Mouse (Mus musculus): ENCODE measurements around the gene Pdik1l. TPM values are rescaled to one million over a fixed set of nuclear protein-coding genes. Genes with fewer than 3 reads are reported as not detected.

Gene Pdik1l
- total and polyA plus RNA-seq, 3 experiments = 12.1 to 14.6 (median 13.7) TPM

GRCm38 (mm10) chr4:134237582-134238278 is 50.0 kb downstream of the Pdik1l start:
- Histone ChIP-seq H3K9me3 (replicated peaks; ENCODE audit: low read length) (no peaks in the 10 kb centered on the region), H3K9ac (ENCODE audit: insufficient read depth, low read depth) (no peak overlapping the region), H3K27ac (ENCODE audit: insufficient read depth, low read depth) (no peak overlapping the region), H3K4me2 (ENCODE audit: insufficient read depth, low read depth, poor library complexity, severe bottlenecking) (no peak overlapping the region), H3K36me3 (replicated peaks in 1 of 2; ENCODE audit: control insufficient read depth in 1 of 2, insufficient read depth in 1 of 2, low read length in 1 of 2) (peaks cover 0 to 2% of the 10 kb centered on the region in 2 experiments), H3K79me2 (replicated peaks; ENCODE audit: control insufficient read depth, extremely low read depth, insufficient read depth, poor library complexity, severe bottlenecking) (no peaks in the 10 kb centered on the region), H3K27me3 (replicated peaks) (peaks cover 9% of the 10 kb centered on the region), H3K4me3 (replicated peaks in 1 of 3; ENCODE audit: low read depth in 2 of 3, low read length in 2 of 3, poor library complexity in 1 of 3) (no peak overlapping the region), H3K4me1 (ENCODE audit: control insufficient read depth in 1 of 2, insufficient read depth in 2 of 2) (peaks cover 6 to 10% of the 10 kb centered on the region in 2 experiments; a peak in 2 of 4 replicates)
- dilution Hi-C loops (cut with MboI; ENCODE audit: extremely low pct_ligation_motif_present, extremely low pct_unique_long_range_greater_than_20kb, low sequenced_read_pairs) (no loop called here), in situ Hi-C loops (cut with MboI; ENCODE audit: low pct_ligation_motif_present, low pct_unique_long_range_greater_than_20kb, low sequenced_read_pairs) (no loop called here)
- DNase-seq (ENCODE audit: extremely low read depth) = no peak
- no peak for TF ChIP-seq NRF1 (IDR thresholded peaks at IDR 0.05; ENCODE audit: low read depth, low read length)
- TF ChIP-seq E2F4 (IDR thresholded peaks at IDR 0.05; ENCODE audit: insufficient replicate concordance, low read depth, low read length) = no peak
- no peak for TF ChIP-seq MEF2A (IDR thresholded peaks at IDR 0.05; ENCODE audit: borderline replicate concordance, low read depth, low read length)
- TF ChIP-seq EP300 (IDR thresholded peaks at IDR 0.05; ENCODE audit: low read length) = no peak
- TF ChIP-seq POLR2AphosphoS2 (IDR thresholded peaks at IDR 0.05; ENCODE audit: low read depth, low read length) = no peak
- no peak for TF ChIP-seq KAT2A (IDR thresholded peaks at IDR 0.05; ENCODE audit: insufficient replicate concordance, low read length)
- no peak for TF ChIP-seq BHLHE40 (IDR thresholded peaks at IDR 0.05; ENCODE audit: low read depth, low read length)
- TF ChIP-seq POLR2A (IDR thresholded peaks at IDR 0.05; ENCODE audit: low read depth, low read length) = no peak
- no peak for TF ChIP-seq GABPA (IDR thresholded peaks at IDR 0.05; ENCODE audit: insufficient replicate concordance, low read depth, low read length)
- no peak for TF ChIP-seq PAX5 (IDR thresholded peaks at IDR 0.05; ENCODE audit: low read length)
- no peak for TF ChIP-seq TCF12 (IDR thresholded peaks at IDR 0.05; ENCODE audit: low read depth, low read length)
- no peak for TF ChIP-seq ZNF384 (IDR thresholded peaks at IDR 0.05; ENCODE audit: low read depth, low read length)
- TF ChIP-seq MAZ (IDR thresholded peaks at IDR 0.05; ENCODE audit: low read depth, low read length) = no peak
- no peak for TF ChIP-seq MAX (IDR thresholded peaks at IDR 0.05; ENCODE audit: low read length)
- no peak for TF ChIP-seq NELFE (IDR thresholded peaks at IDR 0.05; ENCODE audit: low read depth, low read length)
- no peak for TF ChIP-seq RCOR1 (conservative IDR thresholded peaks at IDR 0.05; ENCODE audit: low read depth, low read length)
- no peak for TF ChIP-seq HCFC1 (IDR thresholded peaks at IDR 0.05; ENCODE audit: low read depth, low read length)

GRCm38 (mm10) chr4:134234876-134235275 is 52.8 kb downstream of the Pdik1l start:
- Histone ChIP-seq H3K36me3 (replicated peaks in 1 of 2; ENCODE audit: control insufficient read depth in 1 of 2, insufficient read depth in 1 of 2, low read length in 1 of 2) (no peaks in the 10 kb centered on the region), H3K27me3 (replicated peaks) (peaks cover 16% of the 10 kb centered on the region), H3K27ac (ENCODE audit: insufficient read depth, low read depth) (no peak overlapping the region), H3K79me2 (replicated peaks; ENCODE audit: control insufficient read depth, extremely low read depth, insufficient read depth, poor library complexity, severe bottlenecking) (no peaks in the 10 kb centered on the region), H3K4me3 (replicated peaks in 1 of 3; ENCODE audit: low read depth in 2 of 3, low read length in 2 of 3, poor library complexity in 1 of 3) (no peak overlapping the region), H3K4me1 (ENCODE audit: control insufficient read depth in 1 of 2, insufficient read depth in 2 of 2) (peaks cover 6 to 10% of the 10 kb centered on the region in 2 experiments; a peak in 2 of 4 replicates), H3K9ac (ENCODE audit: insufficient read depth, low read depth) (no peak overlapping the region), H3K4me2 (ENCODE audit: insufficient read depth, low read depth, poor library complexity, severe bottlenecking) (no peak overlapping the region), H3K9me3 (replicated peaks; ENCODE audit: low read length) (no peaks in the 10 kb centered on the region)
- TF ChIP-seq ZC3H11A (IDR thresholded peaks at IDR 0.05; ENCODE audit: low read depth, low read length) (no peak), POLR2A (IDR thresholded peaks at IDR 0.05; ENCODE audit: low read depth, low read length) (no peak), HCFC1 (IDR thresholded peaks at IDR 0.05; ENCODE audit: low read depth, low read length) (no peak), PAX5 (IDR thresholded peaks at IDR 0.05; ENCODE audit: low read length) (no peak), USF2 (conservative IDR thresholded peaks at IDR 0.05; ENCODE audit: low read depth, low read length) (no peak), NELFE (IDR thresholded peaks at IDR 0.05; ENCODE audit: low read depth, low read length) (no peak), TBP (conservative IDR thresholded peaks at IDR 0.05; ENCODE audit: low read depth, low read length) (no peak)
- dilution Hi-C loops (cut with MboI; ENCODE audit: extremely low pct_ligation_motif_present, extremely low pct_unique_long_range_greater_than_20kb, low sequenced_read_pairs) = no loop called here
- in situ Hi-C loops (cut with MboI; ENCODE audit: low pct_ligation_motif_present, low pct_unique_long_range_greater_than_20kb, low sequenced_read_pairs) = no loop called here
- DNase-seq (ENCODE audit: extremely low read depth) = no peak

Measured in CH12.LX (cell line).